In the genomic region with DNA sequence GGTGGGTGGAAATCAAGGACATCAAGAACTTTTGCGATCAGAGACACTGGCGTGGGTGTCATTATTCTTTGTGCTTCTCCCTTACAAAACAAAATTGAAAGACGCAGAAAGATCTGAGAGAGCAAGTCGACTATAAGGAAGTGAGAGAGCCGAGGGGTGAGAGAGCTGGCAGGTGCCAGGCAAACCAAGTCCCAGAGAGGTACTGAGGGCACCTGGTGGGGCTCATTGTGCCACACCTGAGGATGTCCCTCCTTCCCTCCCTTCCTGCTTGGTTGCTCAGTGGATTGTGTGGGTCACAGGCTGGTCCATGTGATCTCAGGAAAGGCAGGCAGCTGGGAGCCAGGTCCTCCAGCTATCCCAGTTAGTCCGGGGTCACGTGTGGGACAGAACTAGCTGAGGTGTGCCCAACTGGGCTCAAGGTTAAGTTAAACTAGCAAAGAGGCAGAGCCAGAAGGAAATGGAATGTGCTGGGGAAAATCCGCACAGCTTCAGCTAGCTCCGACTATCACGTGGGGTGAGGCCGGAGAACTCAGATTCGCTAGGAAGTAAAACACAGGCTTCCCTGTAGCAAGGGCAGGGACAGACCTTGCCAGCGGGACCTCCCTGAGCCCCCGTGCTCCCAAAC, we compare ENCODE assay signal across 9 mouse cellular contexts. TPM values are rescaled to one million over a fixed set of nuclear protein-coding genes. Genes with fewer than 3 reads are reported as not detected.
A peak's percentile ranks its signal among the peaks of the same experiment; 100 is the strongest.
DNase-seq lines count a peak whose midpoint lies in the region; ATAC-seq lines count a peak whose summit lies in the region.
"Had no signal": no experiment of that assay in that cellular context is flagged by ENCODE, and none has a peak within 500 bp of the region (broad histone marks: within the 10 kb centered on the region; RNA-seq: fewer than 3 reads in every experiment).

No protein-coding gene starts in this region.

- WGBS in kidney, embryonic 15.5 days, result 38% methylated on average over 14 of the region's 14 CpGs
- WGBS in stomach, embryonic 16.5 days, result 32% methylated on average over 14 of the region's 14 CpGs
- 42% methylated on average over 14 of the region's 14 CpGs for WGBS in liver, embryonic 11.5 days

- ATAC-seq in kidney, embryonic 15.5 days (replicated peaks; ENCODE audit: low FRiP score), result no peak
- ATAC-seq in stomach, embryonic 16.5 days (ENCODE audit: insufficient read depth, low FRiP score), result peak; percentile 80; the same call in 1 of the 2 replicates
- no peak for ATAC-seq in liver, embryonic 11.5 days (replicated peaks; ENCODE audit: low FRiP score)
- no peak; the same call in 1 of the 2 replicates for ATAC-seq in granulocyte monocyte progenitor cell, adult 5-6 weeks (replicated peaks; ENCODE audit: poor library complexity, severe bottlenecking)

- H3K9me3 ChIP-seq in kidney, embryonic 15.5 days (replicated peaks), result no peaks in the 10 kb centered on the region
- no peaks in the 10 kb centered on the region for H3K9me3 ChIP-seq in stomach, embryonic 16.5 days (replicated peaks; ENCODE audit: control insufficient read depth, low read length)
- H3K9me3 ChIP-seq in liver, embryonic 11.5 days (ENCODE audit: control insufficient read depth, low read length), result no peaks in the 10 kb centered on the region

- H3K9ac ChIP-seq in kidney, embryonic 15.5 days, result no peak overlapping the region
- peak overlapping the region; percentile 50 for H3K9ac ChIP-seq in stomach, embryonic 16.5 days (ENCODE audit: low read length)
- no peak overlapping the region for H3K9ac ChIP-seq in liver, embryonic 11.5 days (ENCODE audit: low read depth, low read length)

- H3K4me3 ChIP-seq in kidney, embryonic 15.5 days (replicated peaks), result no peak overlapping the region
- 0 out of 2 replicates have a peak overlapping the region, but pooled peaks have one; percentile 12 for H3K4me3 ChIP-seq in stomach, embryonic 16.5 days (replicated peaks; ENCODE audit: low read length)
- no peak overlapping the region for H3K4me3 ChIP-seq in liver, embryonic 11.5 days (ENCODE audit: low read depth, low read length)

- H3K27ac ChIP-seq in kidney, embryonic 15.5 days, result no peak overlapping the region
- peak overlapping the region; percentile 24 for H3K27ac ChIP-seq in stomach, embryonic 16.5 days (ENCODE audit: low read length)
- H3K27ac ChIP-seq in liver, embryonic 11.5 days (ENCODE audit: low read depth, low read length), result no peak overlapping the region

- no peaks in the 10 kb centered on the region for H3K27me3 ChIP-seq in kidney, embryonic 15.5 days
- H3K27me3 ChIP-seq in stomach, embryonic 16.5 days (ENCODE audit: control insufficient read depth, insufficient read depth, low read length), result no peaks in the 10 kb centered on the region
- 0 out of 2 replicates have a peak, but pooled peaks cover 1% of the 10 kb centered on the region for H3K27me3 ChIP-seq in liver, embryonic 11.5 days (replicated peaks; ENCODE audit: control insufficient read depth, insufficient read depth, low read length)

- no peaks in the 10 kb centered on the region for H3K36me3 ChIP-seq in kidney, embryonic 15.5 days
- no peaks in the 10 kb centered on the region for H3K36me3 ChIP-seq in stomach, embryonic 16.5 days (ENCODE audit: control insufficient read depth, insufficient read depth, low read length)
- H3K36me3 ChIP-seq in liver, embryonic 11.5 days (ENCODE audit: control insufficient read depth, insufficient read depth, low read length), result no peaks in the 10 kb centered on the region

- peak overlapping the region; percentile 37 for H3K4me2 ChIP-seq in kidney, embryonic 15.5 days
- peak overlapping the region; percentile 34 for H3K4me2 ChIP-seq in stomach, embryonic 16.5 days (ENCODE audit: low read depth, low read length)
- no peak overlapping the region for H3K4me2 ChIP-seq in liver, embryonic 11.5 days

- peak; percentile 23 for DNase-seq in ovary, postnatal 36 days (ENCODE audit: low spot score)
- DNase-seq in ovary, postnatal 14 days (ENCODE audit: low spot score), result no peak
- DNase-seq in fat pad, adult 2 months (ENCODE audit: extremely low read depth, low read depth, low spot score), result peak; percentile 89
- no peak for DNase-seq in T-cell, adult 2 months (ENCODE audit: low spot score)
- no peak for DNase-seq in liver, embryonic 11.5 days (ENCODE audit: low spot score)

- peaks cover 7% of the 10 kb centered on the region; the same call in 1 of the 2 replicates for H3K4me1 ChIP-seq in kidney, embryonic 15.5 days
- 0 out of 2 replicates have a peak, but pooled peaks cover 6% of the 10 kb centered on the region for H3K4me1 ChIP-seq in stomach, embryonic 16.5 days (ENCODE audit: control insufficient read depth, insufficient read depth, low read length)
- H3K4me1 ChIP-seq in liver, embryonic 11.5 days (replicated peaks; ENCODE audit: control insufficient read depth, insufficient read depth, low read length), result no peaks in the 10 kb centered on the region

RNA-seq across cellular contexts. Expression of a gene that starts 26.9 kb away (rescaled TPM):
- 1.0 TPM in 2 replicates for polyA plus RNA-seq in kidney, embryonic 15.5 days (2015; fragmentation: Nextera tagmentation; extraction: Ambion mirVana)
- polyA plus RNA-seq in stomach, embryonic 16.5 days (2015; fragmentation: Nextera tagmentation; extraction: Ambion mirVana), result 5.9 and 7.9 TPM in 2 replicates
- polyA plus RNA-seq in liver, embryonic 11.5 days (2014; fragmentation: Nextera tagmentation; extraction: Ambion mirVana), result not detected in 2 replicates
- not detected in 2 replicates for total RNA-seq in granulocyte monocyte progenitor cell, adult 5-6 weeks (2014; fragmentation: Nextera tagmentation)
- total RNA-seq in granulocyte monocyte progenitor cell, adult 5-6 weeks (2017), result not detected in 2 replicates
- total RNA-seq: common myeloid progenitor, adult 5-6 weeks had no signal

RNA-seq across cellular contexts. Expression of a gene that starts 28.7 kb away (rescaled TPM):
- polyA plus RNA-seq in kidney, embryonic 15.5 days (2015; fragmentation: Nextera tagmentation; extraction: Ambion mirVana), result 1.8 and 2.2 TPM in 2 replicates
- 2.6 and 2.7 TPM in 2 replicates for polyA plus RNA-seq in stomach, embryonic 16.5 days (2015; fragmentation: Nextera tagmentation; extraction: Ambion mirVana)
- 2.6 and 3.0 TPM in 2 replicates for polyA plus RNA-seq in liver, embryonic 11.5 days (2014; fragmentation: Nextera tagmentation; extraction: Ambion mirVana)
- 69.6 and 84.6 TPM in 2 replicates for total RNA-seq in granulocyte monocyte progenitor cell, adult 5-6 weeks (2014; fragmentation: Nextera tagmentation)
- total RNA-seq in granulocyte monocyte progenitor cell, adult 5-6 weeks (2017), result 79.5 and 106 TPM in 2 replicates

Comparison
In these comparisons a context has a peak if more than half of its experiments do, and no peak if none do; other contexts are left out.
1. DNase-seq: peak in ovary, postnatal 36 days (single experiment) and fat pad, adult 2 months (single experiment); none in ovary, postnatal 14 days (single experiment), T-cell, adult 2 months (single experiment) and liver, embryonic 11.5 days (single experiment).